Mouse (Mus musculus): ENCODE results near the gene Cwc22. TPM values are rescaled to one million over a fixed set of nuclear protein-coding genes. Genes with fewer than 3 reads are reported as not detected.

Cwc22 gene
- total and polyA plus RNA-seq, 2 experiments from 2014 or later: 10.4 to 24.6 TPM

DNA sequence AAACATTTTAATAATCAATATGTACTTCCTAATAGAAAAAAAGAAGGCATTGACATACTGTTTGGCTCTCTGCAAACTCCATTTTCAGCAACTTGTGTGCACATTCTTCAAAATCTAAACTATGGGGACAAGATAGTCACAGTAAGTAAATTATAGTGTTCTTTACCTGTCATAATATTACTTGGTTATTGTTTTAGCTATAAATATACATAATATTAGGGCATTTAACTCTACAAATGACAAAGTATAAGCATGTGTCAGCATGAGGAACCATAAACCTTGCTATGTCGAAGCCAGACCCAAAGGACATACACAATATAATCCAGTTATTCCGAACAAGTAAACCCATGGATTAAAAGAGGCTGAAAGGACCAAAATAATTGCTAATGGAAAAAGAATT is 34.7 kb downstream of the Cwc22 start:
- peaks cover 28% of the 10 kb centered on the region for H3K36me3 ChIP-seq (ENCODE audit: insufficient read depth)
- TF ChIP-seq CTCF (IDR thresholded peaks at IDR 0.05; ENCODE audit: low read depth): no peak
- no peak for DNase-seq
- H3K27ac ChIP-seq (ENCODE audit: low read depth, low read length): no peak overlapping the region
- no peaks in the 10 kb centered on the region for H3K9me3 ChIP-seq (ENCODE audit: low read length)
- no peak overlapping the region for H3K4me2 ChIP-seq (ENCODE audit: low read depth)
- no peaks in the 10 kb centered on the region for H3K4me1 ChIP-seq (ENCODE audit: insufficient read depth)
- ATAC-seq: no peak
- WGBS: 91% methylated on average over 2 of the region's 2 CpGs
- no peak overlapping the region for H3K4me3 ChIP-seq (ENCODE audit: low read depth, low read length)
- no peak overlapping the region for H3K9ac ChIP-seq
- no peaks in the 10 kb centered on the region for H3K27me3 ChIP-seq (ENCODE audit: insufficient read depth, low read length)

DNA sequence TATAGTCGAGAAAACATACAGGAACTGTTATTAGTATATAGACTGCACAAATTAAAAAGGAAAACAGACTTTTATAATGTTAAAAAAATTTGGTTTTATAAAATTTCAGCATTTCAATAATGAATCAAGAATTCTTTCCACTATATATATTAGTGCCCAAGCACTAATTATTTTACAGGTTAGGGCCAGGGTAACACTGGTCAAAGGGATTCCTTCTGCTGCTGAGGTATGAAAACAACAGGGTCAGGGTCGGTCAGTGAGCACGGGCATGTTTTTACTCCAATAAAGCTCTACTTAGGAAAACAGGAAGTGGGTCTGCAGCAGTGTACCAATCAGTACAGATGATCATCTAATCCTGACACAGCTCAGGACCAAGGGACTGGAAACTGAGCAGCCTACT is 36.0 kb downstream of the Cwc22 start:
- H3K36me3 ChIP-seq (ENCODE audit: insufficient read depth): peaks cover 31% of the 10 kb centered on the region
- WGBS: 73% methylated on average over 3 of the region's 3 CpGs
- DNase-seq (no peak), ATAC-seq (no peak)
- no peak overlapping the region for H3K27ac ChIP-seq (ENCODE audit: low read depth, low read length)
- no peak for TF ChIP-seq CTCF (IDR thresholded peaks at IDR 0.05; ENCODE audit: low read depth)
- no peaks in the 10 kb centered on the region for H3K27me3 ChIP-seq (ENCODE audit: insufficient read depth, low read length)
- no peak overlapping the region for H3K4me3 ChIP-seq (ENCODE audit: low read depth, low read length)
- no peaks in the 10 kb centered on the region for H3K9me3 ChIP-seq (ENCODE audit: low read length)
- H3K9ac ChIP-seq: no peak overlapping the region
- no peak overlapping the region for H3K4me2 ChIP-seq (ENCODE audit: low read depth)
- no peaks in the 10 kb centered on the region for H3K4me1 ChIP-seq (ENCODE audit: insufficient read depth)

DNA sequence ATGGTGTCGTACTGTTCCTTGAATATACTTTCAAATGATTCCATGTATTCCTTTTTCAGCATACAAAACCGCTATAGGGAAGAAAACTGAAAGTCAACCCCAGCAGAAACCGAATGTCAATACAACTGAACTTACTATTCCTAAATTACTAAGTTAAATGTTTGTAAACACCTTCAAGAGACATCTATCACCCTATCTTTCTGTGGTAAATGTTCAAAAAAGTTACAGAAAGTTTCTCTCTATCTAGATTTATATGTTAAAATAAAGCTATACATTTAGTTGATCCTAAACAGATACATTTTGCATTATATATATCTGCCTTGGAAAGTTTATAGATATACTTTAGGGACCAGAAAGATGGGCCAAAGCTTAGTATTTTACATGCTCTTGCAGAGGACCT is 39.0 kb downstream of the Cwc22 start:
- Histone ChIP-seq H3K9me3 (ENCODE audit: low read length) (no peaks in the 10 kb centered on the region), H3K36me3 (ENCODE audit: insufficient read depth) (peaks cover 40% of the 10 kb centered on the region), H3K27me3 (ENCODE audit: insufficient read depth, low read length) (no peaks in the 10 kb centered on the region), H3K9ac (no peak overlapping the region), H3K4me2 (ENCODE audit: low read depth) (no peak overlapping the region), H3K4me3 (ENCODE audit: low read depth, low read length) (no peak overlapping the region), H3K4me1 (ENCODE audit: insufficient read depth) (no peaks in the 10 kb centered on the region), H3K27ac (ENCODE audit: low read depth, low read length) (no peak overlapping the region)
- ATAC-seq (no peak), DNase-seq (no peak)
- WGBS: 91% methylated on average over 3 of the region's 3 CpGs
- no peak for TF ChIP-seq CTCF (IDR thresholded peaks at IDR 0.05; ENCODE audit: low read depth)

DNA sequence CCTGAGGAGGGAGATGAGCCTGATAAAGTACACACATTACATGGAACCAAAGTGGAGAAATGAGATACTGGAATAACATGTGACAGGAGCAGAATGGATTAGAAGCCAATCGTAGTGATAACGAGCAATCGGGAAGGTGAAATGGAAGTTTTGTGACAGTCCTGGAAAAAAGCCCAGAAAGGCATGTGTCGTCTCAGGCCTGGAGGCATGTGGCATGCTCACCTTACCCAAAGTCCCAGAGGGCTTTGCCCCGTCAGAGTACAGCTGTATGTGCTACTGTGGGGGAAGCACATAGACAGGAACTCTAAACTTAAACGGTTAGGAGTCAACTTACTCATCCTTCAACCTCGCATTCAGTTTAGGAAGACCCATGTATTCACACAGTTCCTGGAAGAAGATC is 41.2 kb downstream of the Cwc22 start:
- no peaks in the 10 kb centered on the region for H3K4me1 ChIP-seq (ENCODE audit: insufficient read depth)
- H3K36me3 ChIP-seq (ENCODE audit: insufficient read depth): peaks cover 37% of the 10 kb centered on the region
- no peaks in the 10 kb centered on the region for H3K27me3 ChIP-seq (ENCODE audit: insufficient read depth, low read length)
- no peak overlapping the region for H3K27ac ChIP-seq (ENCODE audit: low read depth, low read length)
- no peak for DNase-seq
- no peak overlapping the region for H3K4me3 ChIP-seq (ENCODE audit: low read depth, low read length)
- ATAC-seq: no peak
- no peak for TF ChIP-seq CTCF (IDR thresholded peaks at IDR 0.05; ENCODE audit: low read depth)
- no peak overlapping the region for H3K4me2 ChIP-seq (ENCODE audit: low read depth)
- no peaks in the 10 kb centered on the region for H3K9me3 ChIP-seq (ENCODE audit: low read length)
- H3K9ac ChIP-seq: no peak overlapping the region
- 76% methylated on average over 7 of the region's 7 CpGs for WGBS

DNA sequence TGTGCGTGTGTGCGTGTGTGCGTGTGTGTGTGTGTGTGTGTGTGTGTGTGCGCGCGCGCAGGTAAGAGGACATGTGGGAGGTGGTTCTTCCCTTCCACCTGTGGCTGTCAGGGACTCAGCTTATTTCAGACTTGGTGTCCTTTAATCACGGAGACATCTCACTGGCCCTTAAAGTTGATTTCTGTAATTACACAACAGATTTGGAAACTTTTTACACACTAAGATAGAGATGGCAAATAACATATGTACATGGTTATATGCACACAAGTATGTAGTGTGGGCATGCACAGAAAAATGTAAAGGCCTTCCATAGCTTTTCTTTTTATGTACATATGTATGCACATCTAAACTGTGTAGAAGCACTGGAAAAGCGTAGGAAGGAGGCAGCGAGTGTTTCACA is 41.7 kb downstream of the Cwc22 start:
- Histone ChIP-seq H3K4me1 (ENCODE audit: insufficient read depth) (no peaks in the 10 kb centered on the region), H3K9me3 (ENCODE audit: low read length) (no peaks in the 10 kb centered on the region), H3K4me3 (ENCODE audit: low read depth, low read length) (no peak overlapping the region), H3K27ac (ENCODE audit: low read depth, low read length) (no peak overlapping the region), H3K27me3 (ENCODE audit: insufficient read depth, low read length) (no peaks in the 10 kb centered on the region), H3K9ac (no peak overlapping the region), H3K36me3 (ENCODE audit: insufficient read depth) (peaks cover 42% of the 10 kb centered on the region), H3K4me2 (ENCODE audit: low read depth) (no peak overlapping the region)
- ATAC-seq (no peak), DNase-seq (no peak)
- TF ChIP-seq CTCF (IDR thresholded peaks at IDR 0.05; ENCODE audit: low read depth): no peak
- 96% methylated on average over 10 of the region's 10 CpGs for WGBS

DNA sequence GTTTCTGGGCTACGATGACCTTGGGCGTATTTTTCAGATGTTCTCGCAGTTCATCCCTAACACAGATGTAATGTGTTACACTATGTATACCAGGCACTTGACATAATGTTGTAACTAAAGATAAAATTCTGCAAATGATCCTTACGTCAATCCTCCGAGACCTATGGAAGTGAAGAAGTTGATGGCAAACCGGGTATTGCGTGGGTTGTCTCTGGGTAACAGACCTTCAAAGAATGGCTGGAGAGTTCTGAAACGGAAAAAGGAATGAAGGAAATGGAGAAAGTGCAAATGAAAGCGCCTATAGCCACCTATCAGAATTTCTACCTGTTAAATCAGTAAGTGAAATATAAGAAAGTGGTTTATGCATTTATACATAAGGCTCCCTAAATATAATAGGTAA is 42.2 kb downstream of the Cwc22 start:
- DNase-seq: no peak
- Histone ChIP-seq H3K27me3 (ENCODE audit: insufficient read depth, low read length) (no peaks in the 10 kb centered on the region), H3K9ac (no peak overlapping the region), H3K36me3 (ENCODE audit: insufficient read depth) (peaks cover 45% of the 10 kb centered on the region), H3K4me3 (ENCODE audit: low read depth, low read length) (no peak overlapping the region), H3K4me2 (ENCODE audit: low read depth) (no peak overlapping the region), H3K27ac (ENCODE audit: low read depth, low read length) (no peak overlapping the region), H3K9me3 (ENCODE audit: low read length) (no peaks in the 10 kb centered on the region), H3K4me1 (ENCODE audit: insufficient read depth) (no peaks in the 10 kb centered on the region)
- no peak for TF ChIP-seq CTCF (IDR thresholded peaks at IDR 0.05; ENCODE audit: low read depth)
- WGBS: 96% methylated on average over 9 of the region's 9 CpGs
- ATAC-seq: no peak

DNA sequence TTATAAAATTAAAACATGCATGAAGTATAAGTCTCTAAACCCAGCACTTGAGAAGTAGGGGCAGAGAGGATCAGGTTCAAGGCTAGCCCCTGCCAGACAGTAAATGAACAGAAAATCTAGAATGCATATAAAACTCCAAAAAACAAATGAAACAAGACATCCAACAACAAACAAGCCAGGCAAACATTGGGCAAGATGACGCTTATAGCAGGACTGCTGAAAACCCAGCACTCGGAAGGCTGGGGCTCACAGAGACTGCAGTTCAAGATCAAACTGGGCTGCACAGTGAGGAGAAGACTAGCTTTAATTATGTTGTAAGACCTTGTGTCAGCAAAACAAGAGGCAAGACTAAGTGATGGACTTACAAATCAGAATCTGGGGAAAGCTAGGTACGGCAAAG is 43.1 kb downstream of the Cwc22 start:
- no peak for TF ChIP-seq CTCF (IDR thresholded peaks at IDR 0.05; ENCODE audit: low read depth)
- WGBS: 97% methylated on average over 3 of the region's 3 CpGs
- Histone ChIP-seq H3K27ac (ENCODE audit: low read depth, low read length) (no peak overlapping the region), H3K9ac (no peak overlapping the region), H3K27me3 (ENCODE audit: insufficient read depth, low read length) (no peaks in the 10 kb centered on the region), H3K4me1 (ENCODE audit: insufficient read depth) (no peaks in the 10 kb centered on the region), H3K4me2 (ENCODE audit: low read depth) (no peak overlapping the region), H3K4me3 (ENCODE audit: low read depth, low read length) (no peak overlapping the region), H3K9me3 (ENCODE audit: low read length) (no peaks in the 10 kb centered on the region), H3K36me3 (ENCODE audit: insufficient read depth) (peaks cover 45% of the 10 kb centered on the region)
- no peak for DNase-seq
- ATAC-seq: no peak

DNA sequence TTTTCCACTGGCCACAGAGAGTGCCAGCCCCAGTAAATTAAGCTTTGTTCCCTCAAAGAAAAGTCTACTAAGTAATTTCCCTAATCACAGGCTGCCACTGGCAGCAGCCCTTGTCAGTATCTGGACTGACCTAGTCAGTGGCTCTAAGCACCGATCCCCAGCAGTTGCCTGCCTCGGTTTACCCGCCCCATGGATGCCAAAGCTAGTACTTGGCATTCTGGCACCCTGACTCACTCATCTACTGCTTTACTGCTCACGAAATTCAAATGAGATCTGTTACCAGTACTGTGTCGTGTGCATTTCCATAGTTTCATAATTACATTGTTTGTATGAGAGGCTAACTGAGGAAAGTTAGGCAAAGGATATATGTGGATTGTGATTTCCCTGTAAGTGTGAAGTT is 44.9 kb downstream of the Cwc22 start:
- no peaks in the 10 kb centered on the region for H3K27me3 ChIP-seq (ENCODE audit: insufficient read depth, low read length)
- no peak overlapping the region for H3K27ac ChIP-seq (ENCODE audit: low read depth, low read length)
- TF ChIP-seq CTCF (IDR thresholded peaks at IDR 0.05; ENCODE audit: low read depth): no peak
- ATAC-seq (no peak), DNase-seq (no peak)
- 88% methylated on average over 5 of the region's 5 CpGs for WGBS
- no peak overlapping the region for H3K4me2 ChIP-seq (ENCODE audit: low read depth)
- no peaks in the 10 kb centered on the region for H3K4me1 ChIP-seq (ENCODE audit: insufficient read depth)
- no peak overlapping the region for H3K9ac ChIP-seq
- H3K36me3 ChIP-seq (ENCODE audit: insufficient read depth): peaks cover 43% of the 10 kb centered on the region
- H3K4me3 ChIP-seq (ENCODE audit: low read depth, low read length): no peak overlapping the region
- H3K9me3 ChIP-seq (ENCODE audit: low read length): no peaks in the 10 kb centered on the region
